Mouse (Mus musculus) liver, embryonic 14.5 days (tissue): Measurements from ENCODE around the gene Cfap99. TPM values are rescaled to one million over a fixed set of nuclear protein-coding genes. Genes with fewer than 3 reads are reported as not detected.
A peak's percentile ranks its signal among the peaks of the same experiment; 100 is the strongest.

Source experiments
- ATAC-seq: fragments of 200-750 bp; cut with Nextera tagmentation; 2 replicates; pipeline ENCODE4 v1.8.0; 2017; ENCODE audit warnings: moderate number of reproducible peaks, mild to moderate bottlenecking, moderate library complexity; ENCODE audit not compliant: insufficient read depth
- DNase-seq, 3 experiments: peaks; one replicate each; pipeline ENCODE4 v3.0.0-alpha.2; 2012 to 2013; ENCODE audit warnings: low read depth in 3 of 3, low spot score in 3 of 3
- H3K27ac ChIP-seq: fragments of 300-500 bp; sonication (generic); 2 replicates; pipeline ENCODE4 v1.5.1; 2014; ENCODE audit warnings: moderate library complexity, mild to moderate bottlenecking, control low read depth, inconsistent platforms
- H3K27me3 ChIP-seq: fragments of 300-500 bp; sonication (generic); 2 replicates; pipeline ENCODE4 v1.6.1; 2014; ENCODE audit warnings: mild to moderate bottlenecking, low read length, moderate library complexity; ENCODE audit not compliant: control insufficient read depth, insufficient read depth
- H3K36me3 ChIP-seq: fragments of 300-500 bp; sonication (generic); replicated peaks from 2 replicates; pipeline ENCODE4 v1.6.1; 2014; ENCODE audit warnings: low read depth; ENCODE audit not compliant: control insufficient read depth, insufficient read depth
- H3K4me1 ChIP-seq, 2 experiments: fragments of 200-500 bp in 1 of 2; fragments of 300-500 bp in 1 of 2; sonication (generic) in 1 of 2; replicated peaks; 2 replicates each; pipeline ENCODE4 v1.6.1; 2012 to 2014; ENCODE audit warnings: antibody characterized with exemption in 1 of 2, inconsistent platforms in 1 of 2, low read length in 1 of 2; ENCODE audit not compliant: control insufficient read depth in 2 of 2, insufficient read depth in 2 of 2
- H3K4me2 ChIP-seq: fragments of 300-500 bp; sonication (generic); 2 replicates; pipeline ENCODE4 v1.6.1; 2014; ENCODE audit warnings: low read depth, mild to moderate bottlenecking, control low read depth, moderate library complexity
- H3K4me3 ChIP-seq, 2 experiments: fragments of 200-500 bp in 1 of 2; fragments of 300-500 bp in 1 of 2; sonication (generic) in 1 of 2; 2 replicates each; pipeline ENCODE4 v1.5.1; 2012 to 2014; ENCODE audit warnings: low read depth in 2 of 2, low read length in 2 of 2, mild to moderate bottlenecking in 2 of 2, control low read depth in 1 of 2, inconsistent platforms in 1 of 2, moderate library complexity in 1 of 2; ENCODE audit not compliant: insufficient read depth in 1 of 2
- H3K9ac ChIP-seq: fragments of 300-500 bp; sonication (generic); replicated peaks from 2 replicates; pipeline ENCODE4 v1.6.1; 2014; ENCODE audit warnings: mild to moderate bottlenecking, control low read depth, moderate library complexity
- H3K9me3 ChIP-seq: fragments of 300-500 bp; sonication (generic); 2 replicates; pipeline ENCODE4 v1.6.1; 2016; ENCODE audit warnings: low read length, mixed read lengths; ENCODE audit not compliant: control insufficient read depth
- CTCF ChIP-seq: IDR thresholded peaks from 2 replicates; pipeline ENCODE4 v1.5.1; 2016; ENCODE audit warnings: antibody characterized with exemption, low read depth, control low read depth
- EP300 ChIP-seq: IDR thresholded peaks from 2 replicates; pipeline ENCODE4 v1.6.1; 2016; ENCODE audit warnings: antibody characterized with exemption, low read depth
- WGBS: fragments of 180-500 bp; shearing (Covaris S2); extraction: QIAGEN DNeasy Blood & Tissue Kit; methylation state at CpG from one replicate; pipeline ENCODE4 v1.1.7; 2014; ENCODE audit not compliant: insufficient replicate concordance; 5-methylcytosine and 5-hydroxymethylcytosine counted together
- polyA plus RNA-seq, 2 experiments: library from polyadenylated mRNA; depleted of rRNA in 1 of 2; stranded (reverse) in 1 of 2; unstranded in 1 of 2; fragments of >200 nt; fragmentation: Nextera tagmentation in 1 of 2; extraction: Ambion mirVana in 1 of 2; gene quantifications; 2 replicates each; pipeline versions ENCODE4 v1.2.1 to v1.2.3; 2012 to 2014

Cfap99 gene
- polyA plus RNA-seq, 2 experiments, result not detected

DNA sequence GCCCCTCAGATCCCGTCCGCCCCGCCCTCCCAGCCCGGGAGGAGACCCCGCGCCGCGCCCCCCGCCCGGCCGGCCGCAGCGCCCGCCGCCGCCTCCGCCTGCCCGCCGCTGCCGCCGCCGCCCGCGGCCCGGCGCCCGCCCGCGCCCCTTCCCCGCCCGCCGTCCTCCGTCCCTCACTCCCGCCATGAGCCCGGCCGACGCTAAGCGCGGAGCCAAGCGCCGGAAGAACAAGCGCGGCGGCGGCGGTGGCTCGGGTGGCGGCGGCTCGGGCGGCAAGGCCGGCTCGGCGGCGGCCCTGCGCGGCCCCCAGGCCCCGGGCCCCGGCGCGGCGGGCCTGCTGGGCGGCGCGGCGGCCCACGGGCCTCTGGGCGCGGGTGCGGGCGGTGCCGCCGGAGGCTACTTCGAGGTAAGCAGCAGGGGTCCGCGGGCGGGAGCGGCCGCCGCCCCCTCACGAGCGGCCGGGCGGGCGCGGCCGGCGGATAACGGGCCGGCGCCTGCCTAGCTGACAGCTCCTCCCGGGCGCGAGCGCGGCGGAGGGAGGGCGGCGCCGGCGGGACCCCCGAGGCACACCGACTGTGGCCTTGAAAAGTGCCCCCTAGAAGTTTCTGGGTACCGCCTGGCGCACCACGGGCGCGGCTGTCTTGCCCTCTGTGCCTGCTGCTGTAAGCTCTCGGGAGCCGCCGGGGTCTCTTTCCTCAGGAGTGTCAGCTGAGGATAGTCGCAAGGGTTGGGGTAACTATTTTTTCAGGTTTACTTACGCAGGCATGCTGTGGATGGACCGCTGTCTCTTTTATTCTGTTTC, 81.8 kb downstream of the Cfap99 start:
- Histone ChIP-seq H3K9me3 (no peaks in the 10 kb centered on the region), H3K4me2 (peak overlapping the region; percentile 95), H3K36me3 (no peaks in the 10 kb centered on the region), H3K27ac (peak overlapping the region; percentile 3; the same call in 1 of the 2 replicates), H3K4me1 (peaks cover 5 to 18% of the 10 kb centered on the region in 2 experiments), H3K27me3 (no peaks in the 10 kb centered on the region), H3K9ac (peak overlapping the region; percentile 96), H3K4me3 (peak overlapping the region; percentile 70 to 71)
- no peak for TF ChIP-seq CTCF
- TF ChIP-seq EP300, result no peak
- peak in 2 of 3 experiments; percentile 23 to 31 for DNase-seq
- ATAC-seq, result peak; percentile 7; the same call in 1 of the 2 replicates
- WGBS, result under 1% methylated on average over 99 of the region's 114 CpGs

DNA sequence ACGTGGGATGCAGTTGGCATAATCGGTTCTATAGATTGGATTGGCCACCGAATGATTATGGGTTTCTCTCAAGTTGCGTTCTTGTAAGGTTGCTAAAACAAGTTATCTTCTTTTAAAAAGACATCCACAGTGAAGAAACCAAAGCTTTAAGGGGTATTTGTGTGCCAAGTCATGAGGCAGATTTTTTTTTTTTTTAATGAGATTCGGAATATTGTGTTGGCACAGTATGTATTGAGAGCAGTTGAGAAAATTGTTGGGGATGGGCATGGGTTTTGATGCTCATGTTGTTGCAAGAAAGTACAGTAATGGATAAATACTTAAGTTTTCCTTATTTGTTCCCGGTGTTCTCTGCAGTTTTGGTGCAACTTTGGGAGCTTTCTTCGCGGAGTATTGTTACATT, 82.4 kb downstream of the Cfap99 start:
- no peak overlapping the region for H3K27ac ChIP-seq

GRCm38 (mm10) chr5:34372141-34372540, 83.7 kb downstream of the Cfap99 start:
- Histone ChIP-seq H3K27ac (no peak overlapping the region), H3K9ac (no peak overlapping the region), H3K4me2 (peak overlapping the region; percentile 18; the same call in 1 of the 2 replicates), H3K27me3 (no peaks in the 10 kb centered on the region), H3K4me3 (no peak overlapping the region), H3K4me1 (peaks cover 5 to 18% of the 10 kb centered on the region in 2 experiments), H3K36me3 (no peaks in the 10 kb centered on the region), H3K9me3 (no peaks in the 10 kb centered on the region)
- ATAC-seq (no peak), DNase-seq (no peak)
- TF ChIP-seq EP300 (no peak), CTCF (no peak)

More for the DNA sequence above, 82.4 kb downstream of the Cfap99 start:
- ATAC-seq (no peak), DNase-seq (no peak)
- Histone ChIP-seq H3K9me3 (no peaks in the 10 kb centered on the region), H3K36me3 (no peaks in the 10 kb centered on the region), H3K27me3 (no peaks in the 10 kb centered on the region), H3K9ac (peak overlapping the region; percentile 96), H3K4me3 (peak overlapping the region; percentile 70 to 71), H3K4me2 (peak overlapping the region; percentile 95), H3K4me1 (peaks cover 5 to 18% of the 10 kb centered on the region in 2 experiments)
- TF ChIP-seq EP300 (no peak), CTCF (no peak)
- WGBS, result 28% methylated on average over 8 of the region's 8 CpGs

DNA sequence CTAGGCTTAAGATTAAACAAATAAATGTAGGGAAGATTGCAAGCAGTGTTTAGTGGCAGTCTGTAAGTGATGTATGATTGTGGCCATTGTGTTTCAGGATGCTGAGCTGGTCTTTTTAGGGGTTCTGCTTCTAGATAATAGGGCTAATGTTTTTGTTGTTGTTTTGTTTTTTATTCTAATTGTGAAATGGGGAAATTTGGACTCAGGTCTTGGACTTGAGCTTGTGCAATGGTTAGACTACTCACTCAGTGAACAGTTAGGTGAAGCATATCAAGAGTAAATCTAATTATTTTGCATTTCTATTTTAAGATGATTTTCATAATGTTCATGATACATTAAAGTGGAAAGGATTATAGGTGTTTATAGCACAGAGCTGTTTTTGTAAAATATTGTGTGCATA, 84.1 kb downstream of the Cfap99 start:
- DNase-seq (no peak), ATAC-seq (no peak)
- Histone ChIP-seq H3K27ac (no peak overlapping the region), H3K4me3 (no peak overlapping the region), H3K36me3 (no peaks in the 10 kb centered on the region), H3K4me2 (0 out of 2 replicates have a peak overlapping the region, but pooled peaks have one; percentile 18), H3K4me1 (peaks cover 5 to 18% of the 10 kb centered on the region in 2 experiments), H3K9ac (no peak overlapping the region), H3K27me3 (no peaks in the 10 kb centered on the region), H3K9me3 (no peaks in the 10 kb centered on the region)
- TF ChIP-seq EP300 (no peak), CTCF (no peak)

Other genes with a start within 250 kb of the Cfap99 start
- 0.24 and 0.32 TPM in 2 replicates for gene Poln, start 119.2 kb upstream of the Cfap99 start, polyA plus RNA-seq (2012; rRNA removed)
- 0.42 and 0.57 TPM in 2 replicates for gene Poln, start 119.2 kb upstream of the Cfap99 start, polyA plus RNA-seq (2014; fragmentation: Nextera tagmentation; extraction: Ambion mirVana)
- 3.9 and 9.3 TPM in 2 replicates for gene Haus3, start 119.1 kb upstream of the Cfap99 start, polyA plus RNA-seq (2012; rRNA removed)
- 21.7 and 21.8 TPM in 2 replicates for gene Haus3, start 119.1 kb upstream of the Cfap99 start, polyA plus RNA-seq (2014; fragmentation: Nextera tagmentation; extraction: Ambion mirVana)
- gene Mxd4, start 100.9 kb upstream of the Cfap99 start, polyA plus RNA-seq (2012; rRNA removed), result 5.9 and 6.6 TPM in 2 replicates
- gene Mxd4, start 100.9 kb upstream of the Cfap99 start, polyA plus RNA-seq (2014; fragmentation: Nextera tagmentation; extraction: Ambion mirVana), result 4.0 and 4.7 TPM in 2 replicates
- gene Zfyve28, start 151 bp upstream of the Cfap99 start, polyA plus RNA-seq (2012; rRNA removed), result 0.03 and 0.07 TPM in 2 replicates
- gene Zfyve28, start 151 bp upstream of the Cfap99 start, polyA plus RNA-seq (2014; fragmentation: Nextera tagmentation; extraction: Ambion mirVana), result 0.08 TPM in 1 of 2 replicates, not detected in the other
- gene Rnf4, start 47.7 kb downstream of the Cfap99 start, polyA plus RNA-seq (2012; rRNA removed), result 49.5 and 50.9 TPM in 2 replicates
- 71.0 and 73.2 TPM in 2 replicates for gene Rnf4, start 47.7 kb downstream of the Cfap99 start, polyA plus RNA-seq (2014; fragmentation: Nextera tagmentation; extraction: Ambion mirVana)
- 4.6 and 6.4 TPM in 2 replicates for gene Fam193a, start 81.3 kb downstream of the Cfap99 start, polyA plus RNA-seq (2012; rRNA removed)
- gene Fam193a, start 81.3 kb downstream of the Cfap99 start, polyA plus RNA-seq (2014; fragmentation: Nextera tagmentation; extraction: Ambion mirVana), result 2.9 and 3.4 TPM in 2 replicates
- 3.0 and 5.0 TPM in 2 replicates for gene Tnip2, start 225.4 kb downstream of the Cfap99 start, polyA plus RNA-seq (2012; rRNA removed)
- gene Tnip2, start 225.4 kb downstream of the Cfap99 start, polyA plus RNA-seq (2014; fragmentation: Nextera tagmentation; extraction: Ambion mirVana), result 3.2 and 4.4 TPM in 2 replicates
- gene Sh3bp2, start 237.2 kb downstream of the Cfap99 start, polyA plus RNA-seq (2012; rRNA removed), result 4.6 and 5.2 TPM in 2 replicates
- gene Sh3bp2, start 237.2 kb downstream of the Cfap99 start, polyA plus RNA-seq (2014; fragmentation: Nextera tagmentation; extraction: Ambion mirVana), result 3.5 and 4.9 TPM in 2 replicates